Mouse (Mus musculus): ENCODE measurements around the gene Klhl2. TPM values are rescaled to one million over a fixed set of nuclear protein-coding genes. Genes with fewer than 3 reads are reported as not detected.
A peak's percentile ranks its signal among the peaks of the same experiment; 100 is the strongest.

The Klhl2 gene
- 12.9 and 15.9 TPM in 2 replicates for total RNA-seq (2017)

- ATAC-seq (replicated peaks; ENCODE audit: low read depth, poor library complexity, severe bottlenecking): peak; percentile 66
Measured at GRCm38 (mm10) chr8:64849897-64850541, at the start of gene Klhl2. Gene Klhl2, minus strand, starts transcription at chr8:64850017.

GRCm38 (mm10) chr8:64898710-64899109 is 48.9 kb upstream of the Klhl2 start:
- ATAC-seq (replicated peaks; ENCODE audit: low read depth, poor library complexity, severe bottlenecking): no peak

- ATAC-seq (replicated peaks; ENCODE audit: low read depth, poor library complexity, severe bottlenecking): peak; percentile 100
Measured at GRCm38 (mm10) chr8:64896731-64897130, 46.9 kb upstream of the Klhl2 start.

GRCm38 (mm10) chr8:64880619-64881200 is 30.9 kb upstream of the Klhl2 start:
- ATAC-seq (replicated peaks; ENCODE audit: low read depth, poor library complexity, severe bottlenecking): peak; percentile 54; the same call in 1 of the 2 replicates

- no peak for ATAC-seq (replicated peaks; ENCODE audit: low read depth, poor library complexity, severe bottlenecking)
Measured at GRCm38 (mm10) chr8:64877630-64878312, 28.0 kb upstream of the Klhl2 start.

- ATAC-seq (replicated peaks; ENCODE audit: low read depth, poor library complexity, severe bottlenecking): peak; percentile 98
Measured at GRCm38 (mm10) chr8:64871469-64872165, 21.8 kb upstream of the Klhl2 start.

GRCm38 (mm10) chr8:64870218-64870617 is 20.4 kb upstream of the Klhl2 start:
- no peak for ATAC-seq (replicated peaks; ENCODE audit: low read depth, poor library complexity, severe bottlenecking)

GRCm38 (mm10) chr8:64849091-64849896 is 523 bp downstream of the Klhl2 start:
- peak; percentile 16; the same call in 1 of the 2 replicates for ATAC-seq (replicated peaks; ENCODE audit: low read depth, poor library complexity, severe bottlenecking)

GRCm38 (mm10) chr8:64848245-64848785 is 1.5 kb downstream of the Klhl2 start:
- ATAC-seq (replicated peaks; ENCODE audit: low read depth, poor library complexity, severe bottlenecking): no peak

GRCm38 (mm10) chr8:64847650-64848049 is 2.2 kb downstream of the Klhl2 start:
- ATAC-seq (replicated peaks; ENCODE audit: low read depth, poor library complexity, severe bottlenecking): no peak

GRCm38 (mm10) chr8:64847241-64847640 is 2.6 kb downstream of the Klhl2 start:
- ATAC-seq (replicated peaks; ENCODE audit: low read depth, poor library complexity, severe bottlenecking): peak; percentile 55

GRCm38 (mm10) chr8:64845314-64845713 is 4.5 kb downstream of the Klhl2 start:
- no peak for ATAC-seq (replicated peaks; ENCODE audit: low read depth, poor library complexity, severe bottlenecking)

- ATAC-seq (replicated peaks; ENCODE audit: low read depth, poor library complexity, severe bottlenecking): no peak
Measured at GRCm38 (mm10) chr8:64844043-64844481, 5.8 kb downstream of the Klhl2 start.

- ATAC-seq (replicated peaks; ENCODE audit: low read depth, poor library complexity, severe bottlenecking): no peak
Measured at GRCm38 (mm10) chr8:64843168-64843567, 6.6 kb downstream of the Klhl2 start.

- no peak for ATAC-seq (replicated peaks; ENCODE audit: low read depth, poor library complexity, severe bottlenecking)
Measured at GRCm38 (mm10) chr8:64841747-64842406, 7.9 kb downstream of the Klhl2 start.

GRCm38 (mm10) chr8:64839628-64840027 is 10.2 kb downstream of the Klhl2 start:
- ATAC-seq (replicated peaks; ENCODE audit: low read depth, poor library complexity, severe bottlenecking): no peak

- ATAC-seq (replicated peaks; ENCODE audit: low read depth, poor library complexity, severe bottlenecking): no peak
Measured at GRCm38 (mm10) chr8:64835475-64836122, 14.2 kb downstream of the Klhl2 start.

- ATAC-seq (replicated peaks; ENCODE audit: low read depth, poor library complexity, severe bottlenecking): no peak
Measured at GRCm38 (mm10) chr8:64834071-64834877, 15.5 kb downstream of the Klhl2 start.
